Mouse (Mus musculus): ENCODE results near the gene Selenos. TPM values are rescaled to one million over a fixed set of nuclear protein-coding genes. Genes with fewer than 3 reads are reported as not detected.

Selenos gene
- total RNA-seq, 2 experiments from 2014 or later: 27.0 to 31.2 TPM

DNA sequence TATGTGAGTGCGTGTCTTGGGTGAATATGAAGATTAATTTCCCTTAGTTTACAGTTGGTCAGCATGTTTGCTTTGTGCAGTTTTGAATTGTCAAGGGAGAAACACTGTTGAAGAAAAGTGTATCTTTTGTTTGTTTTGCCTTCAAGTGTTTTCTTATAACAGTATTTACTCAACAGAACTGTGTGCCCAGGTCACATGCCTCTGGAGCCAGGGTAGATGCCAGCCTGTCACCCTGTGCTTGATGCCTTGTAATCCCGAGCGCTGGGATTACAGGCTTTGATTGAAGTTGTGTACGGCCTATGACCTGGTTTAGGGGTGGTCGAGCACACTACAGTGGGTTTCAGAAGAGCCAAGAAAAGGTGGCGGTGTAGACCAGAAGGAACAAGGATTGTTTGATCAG is 4.3 kb downstream of the Selenos start:
- DNase-seq: no peak

DNA sequence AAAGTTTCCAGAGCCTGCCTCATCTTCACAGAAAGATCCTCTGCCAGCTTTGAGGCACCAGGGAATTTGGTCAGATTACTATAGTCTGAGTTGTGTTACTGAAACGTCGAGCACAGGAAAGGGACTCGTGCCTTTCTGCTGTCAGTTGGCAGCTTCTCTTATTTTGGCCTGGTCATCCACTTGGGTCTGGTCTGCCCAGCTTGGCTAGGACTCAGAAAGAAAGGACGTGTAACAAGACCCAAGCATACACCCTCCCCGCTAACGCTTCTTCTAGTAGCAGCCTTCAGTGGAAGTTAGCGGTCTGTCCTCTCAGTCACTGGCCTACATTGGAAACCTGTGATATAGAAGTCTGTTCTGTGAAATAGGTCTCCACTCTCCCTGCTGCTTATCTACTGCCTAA is 5.1 kb downstream of the Selenos start:
- intact Hi-C loops (cut with DNase I): no loop called here
- DNase-seq: no peak

More for the DNA sequence above, 4.3 kb downstream of the Selenos start:
- intact Hi-C loops (cut with DNase I): no loop called here

DNA sequence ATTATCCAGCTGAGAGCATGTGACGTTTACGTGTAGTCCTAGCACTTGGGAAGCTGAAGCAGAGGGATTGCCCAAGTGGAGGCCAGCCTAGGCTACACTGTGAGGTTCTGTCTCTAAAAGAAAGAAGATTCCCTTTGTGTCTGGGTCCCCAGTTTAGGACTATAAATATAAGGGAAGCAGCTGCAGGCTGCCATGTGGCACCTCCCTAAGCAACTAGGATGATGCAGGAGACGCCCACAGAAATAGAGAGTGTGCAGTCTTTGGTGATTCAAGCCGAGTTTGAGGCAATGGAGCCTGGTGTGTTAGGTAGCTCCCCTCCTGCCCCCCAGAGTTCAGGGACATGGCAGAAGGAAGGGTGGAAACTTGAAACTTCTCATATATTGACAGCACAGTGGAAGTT is 8.2 kb downstream of the Selenos start:
- intact Hi-C loops (cut with DNase I): no loop called here
- no peak for DNase-seq

DNA sequence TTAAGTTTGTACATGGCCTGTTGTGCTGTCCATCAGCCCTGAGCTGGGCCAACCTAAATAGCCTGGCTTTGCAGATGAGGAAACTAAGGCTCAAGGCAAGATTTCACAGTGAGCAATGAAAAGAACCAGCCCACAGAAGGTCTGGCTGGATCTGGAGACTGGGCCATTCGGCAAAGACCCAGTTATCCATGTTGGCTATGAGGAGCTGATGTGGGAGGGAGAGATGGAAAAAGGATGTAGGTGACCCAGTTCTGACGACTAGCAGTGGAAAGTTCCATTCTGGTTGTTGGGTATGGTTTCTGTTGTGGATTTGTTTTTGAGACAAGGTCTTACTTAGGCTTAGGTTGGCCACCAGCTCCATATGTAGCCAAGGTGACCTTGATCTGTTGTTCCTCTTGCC is 8.6 kb downstream of the Selenos start:
- intact Hi-C loops (cut with DNase I): no loop called here
- DNase-seq: no peak

DNA sequence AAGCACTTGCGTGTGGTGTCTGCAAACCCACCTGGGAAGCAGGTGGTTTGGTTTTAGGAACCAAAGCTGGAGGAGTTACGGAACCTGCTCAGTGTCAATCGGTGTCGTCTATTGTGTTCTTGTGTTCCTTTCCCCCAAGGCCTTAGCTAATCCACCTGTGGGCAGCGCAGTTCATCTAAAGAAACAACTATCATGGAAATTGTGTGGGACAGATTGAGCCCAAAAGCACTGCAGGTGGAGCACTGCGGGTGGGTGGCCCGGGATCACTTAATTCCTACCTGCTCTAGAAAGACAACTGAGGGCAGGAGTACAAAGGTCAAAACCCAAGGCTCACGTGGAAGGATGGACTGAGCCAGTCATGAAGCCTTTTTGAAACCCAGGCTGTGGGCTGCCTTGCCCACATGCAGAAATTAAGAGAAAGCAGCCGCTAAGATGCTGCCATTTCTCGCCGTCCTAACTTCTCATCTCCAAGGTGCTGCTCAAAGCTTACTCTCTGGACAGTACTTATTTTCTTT is 11.3 kb downstream of the Selenos start:
- intact Hi-C loops (cut with DNase I): no loop called here
- no peak for DNase-seq

DNA sequence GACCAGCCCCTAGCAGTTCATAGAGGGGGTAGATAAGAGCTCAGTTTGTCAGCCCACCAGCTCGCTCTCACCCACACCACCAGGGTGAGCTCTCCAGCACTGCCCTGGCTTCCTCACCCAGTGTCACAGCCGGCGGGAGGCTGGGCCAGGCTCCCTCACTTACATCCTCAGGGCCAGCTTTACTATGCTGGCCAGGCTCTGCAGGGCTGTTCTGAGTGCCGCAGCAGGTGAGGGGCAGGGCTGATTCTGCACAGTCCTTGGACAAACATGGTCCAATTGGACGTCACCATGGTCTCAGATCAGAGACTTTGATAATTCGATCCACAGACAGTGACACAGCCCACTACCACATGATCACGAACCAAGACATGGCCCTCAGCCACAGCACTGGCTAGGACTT is 12.1 kb downstream of the Selenos start:
- DNase-seq: no peak
- intact Hi-C loops (cut with DNase I): no loop called here

DNA sequence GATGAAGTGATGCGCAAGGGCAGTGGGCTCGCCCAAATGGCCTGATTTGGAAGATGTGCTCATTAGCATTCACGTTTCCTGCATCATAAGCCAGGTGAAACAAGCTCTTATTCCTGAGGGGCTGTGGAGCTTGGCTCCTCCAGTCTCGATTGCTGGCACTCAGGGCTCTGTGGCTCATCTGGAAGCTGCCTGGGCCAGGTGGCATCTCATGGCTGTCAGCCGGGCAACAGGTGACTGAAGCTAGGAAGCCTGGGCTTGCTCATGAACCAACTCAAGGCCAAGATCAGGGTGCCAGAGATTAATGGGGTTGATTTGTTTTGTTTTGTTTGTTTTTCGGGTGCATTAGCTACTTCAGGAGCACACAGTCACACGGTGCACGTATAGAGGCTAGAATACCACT is 13.2 kb downstream of the Selenos start:
- no peak for DNase-seq

DNA sequence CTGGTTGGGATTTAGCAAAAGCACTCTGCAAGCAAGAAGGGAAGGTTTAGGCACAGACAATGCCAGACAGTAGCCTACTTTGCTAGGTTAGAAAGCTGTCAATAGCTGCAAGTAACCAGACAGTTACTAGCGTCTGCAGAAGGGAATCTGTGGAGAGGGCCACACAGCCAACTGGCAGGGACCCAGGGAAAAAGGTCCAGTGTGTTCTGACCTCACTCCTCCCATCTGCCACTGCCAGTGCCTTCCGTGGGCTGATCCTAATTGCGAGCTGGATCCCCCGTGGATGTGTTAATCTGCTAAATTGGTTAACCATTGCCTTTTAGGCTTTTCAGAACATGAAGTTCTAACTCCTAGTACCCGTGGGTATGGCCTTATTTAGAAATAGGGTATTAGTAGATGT is 14.7 kb downstream of the Selenos start:
- DNase-seq: no peak
- intact Hi-C loops (cut with DNase I): no loop called here

More for the DNA sequence above, 13.2 kb downstream of the Selenos start:
- intact Hi-C loops (cut with DNase I): no loop called here

DNA sequence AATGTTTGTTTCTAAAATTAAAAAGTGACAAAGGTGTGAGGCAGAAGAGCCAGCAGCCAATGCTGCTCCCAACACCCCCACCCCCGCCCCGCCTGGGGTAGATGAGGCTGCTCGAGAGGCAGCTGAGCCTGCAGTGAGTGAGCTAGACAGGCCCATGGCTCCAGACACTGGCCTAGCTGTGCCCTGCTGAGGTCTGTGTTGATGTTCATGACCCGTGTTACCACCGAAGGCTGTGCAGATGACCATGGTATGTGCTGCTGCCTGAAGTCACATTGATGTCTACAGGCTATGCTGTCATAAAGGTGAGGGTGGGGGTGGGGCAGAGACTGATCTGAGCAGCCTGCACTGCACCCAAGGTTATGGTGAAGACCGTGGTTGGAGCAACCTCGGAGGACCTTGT is 19.4 kb downstream of the Selenos start:
- intact Hi-C loops (cut with DNase I): loop anchor here (2.0 kb wide), 1 partner anchor 290 kb away; the partner anchor contains the start of gene Lrrk1
- no peak for DNase-seq

DNA sequence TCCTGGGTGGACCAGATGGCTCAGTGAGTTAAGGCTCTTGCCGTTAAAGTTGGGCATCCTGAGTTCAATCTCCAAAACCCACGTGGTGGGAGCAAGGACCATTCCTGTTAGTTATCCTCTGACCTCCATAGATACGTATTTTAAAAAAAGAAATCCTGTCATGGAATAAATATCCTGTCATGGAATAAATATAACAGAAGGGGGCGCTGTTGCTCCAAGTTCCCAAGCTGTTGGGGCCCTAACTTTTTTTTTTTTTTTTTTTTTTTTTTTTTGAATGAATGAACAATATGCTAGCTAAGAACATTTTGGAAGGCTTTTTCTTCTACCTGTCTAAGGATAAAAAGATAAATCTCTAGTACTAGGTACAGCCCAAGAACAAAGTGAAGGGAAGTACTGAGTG is 22.4 kb downstream of the Selenos start:
- DNase-seq: peak; percentile 45 to 72
- intact Hi-C loops (cut with DNase I): loop anchor here (1.0 to 2.0 kb wide), 2 partner anchors 198 to 559 kb away; no protein-coding TSS in a partner anchor

DNA sequence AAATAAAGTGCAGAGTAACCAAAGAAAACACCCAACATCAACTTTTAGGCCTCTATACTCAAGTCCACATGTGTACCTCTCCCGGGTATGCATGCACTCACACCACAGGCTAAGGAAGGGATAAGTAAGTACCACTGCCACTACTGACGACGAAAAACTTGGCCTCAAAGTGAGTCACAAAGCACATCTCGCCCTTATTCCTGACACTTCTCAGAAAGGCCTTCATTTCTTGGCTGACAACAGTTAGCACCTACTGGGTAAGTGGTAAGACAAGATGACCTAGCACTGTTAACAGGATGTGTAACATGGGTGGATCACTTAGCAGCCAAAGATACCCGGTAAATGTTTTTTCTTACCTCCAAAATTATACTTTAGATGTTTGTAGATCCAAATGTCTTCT is 25.1 kb downstream of the Selenos start:
- intact Hi-C loops (cut with DNase I): no loop called here
- no peak for DNase-seq

DNA sequence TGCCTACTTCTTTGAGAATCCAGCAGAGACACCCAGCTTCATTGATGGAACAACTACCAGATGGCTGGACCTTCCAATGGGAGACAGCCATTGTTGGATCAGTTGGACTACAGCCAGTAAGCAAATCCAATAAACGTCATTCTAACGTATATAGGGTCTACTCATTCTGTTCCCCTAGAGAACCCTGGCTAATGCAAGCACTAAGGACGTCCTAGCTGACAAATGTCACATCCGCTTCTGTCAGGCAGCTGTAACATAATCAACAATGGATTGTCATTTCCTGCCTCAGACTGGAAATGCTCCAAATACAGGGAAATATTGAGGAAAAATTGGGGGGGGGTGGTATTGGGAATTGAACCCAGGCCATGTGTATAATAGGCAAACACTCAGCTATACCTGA is 26.3 kb downstream of the Selenos start:
- intact Hi-C loops (cut with DNase I): no loop called here

DNA sequence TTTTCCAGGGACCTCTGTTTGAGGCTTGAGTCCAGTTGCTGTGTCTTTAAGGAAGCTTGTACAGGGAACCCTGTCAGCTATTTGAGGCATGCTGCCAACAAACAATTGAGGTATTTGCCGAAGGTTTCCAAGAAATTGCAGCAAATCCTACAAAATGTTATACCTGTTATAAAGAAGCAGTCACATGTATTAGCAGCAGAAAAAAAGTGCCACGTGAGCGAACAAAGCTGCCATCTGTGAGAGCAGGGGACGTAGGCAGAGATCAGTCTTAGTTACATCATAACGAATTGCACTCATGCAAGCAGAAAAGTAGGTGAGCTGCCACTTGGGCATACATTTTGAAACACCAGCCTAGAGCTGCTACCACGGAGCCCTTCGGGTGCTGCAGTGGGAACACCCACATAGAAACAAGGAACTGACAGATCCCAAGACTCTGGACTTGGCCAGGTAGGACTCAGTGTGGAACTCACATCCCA is 27.2 kb downstream of the Selenos start:
- intact Hi-C loops (cut with DNase I): no loop called here

More for the DNA sequence above, 26.3 kb downstream of the Selenos start:
- no peak for DNase-seq

DNA sequence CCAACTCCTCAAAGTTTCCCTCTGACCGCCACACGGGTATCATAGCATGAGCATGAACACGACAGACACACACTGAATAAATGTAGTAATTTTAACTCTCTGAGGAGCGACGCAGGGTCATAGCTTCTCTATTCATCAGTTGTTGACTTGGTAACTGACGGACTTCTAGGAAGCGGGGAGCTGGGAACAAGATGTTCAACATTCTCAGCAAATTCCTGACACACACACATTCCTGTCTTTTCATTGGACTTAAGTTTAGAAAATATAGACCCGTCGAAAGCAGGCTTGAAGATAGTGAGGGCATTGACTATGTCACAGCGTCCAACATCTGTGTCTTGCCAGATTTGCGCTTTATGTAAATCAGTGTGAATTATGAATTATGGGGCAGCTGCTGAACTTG is 27.8 kb downstream of the Selenos start:
- DNase-seq: no peak
- intact Hi-C loops (cut with DNase I): no loop called here

More for the DNA sequence above, 27.2 kb downstream of the Selenos start:
- DNase-seq: no peak

DNA sequence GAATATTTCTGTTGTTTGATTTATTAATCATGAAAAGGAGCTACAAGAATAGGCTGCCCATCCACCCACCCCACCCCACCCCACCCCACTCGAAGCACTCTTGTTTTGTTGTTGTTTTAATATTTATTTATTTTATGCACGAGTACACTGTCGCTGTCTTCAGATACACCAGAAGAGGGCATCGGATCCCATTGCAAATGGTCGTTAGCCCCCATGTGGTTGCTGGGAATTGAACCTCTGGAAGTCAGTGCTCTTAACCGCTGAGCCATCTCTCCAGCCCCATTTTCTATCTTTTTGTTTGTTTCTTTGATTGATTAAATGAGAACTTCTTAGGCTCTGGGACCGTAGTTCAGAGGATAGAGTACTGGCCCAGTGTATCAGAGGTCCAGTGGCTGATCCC is 28.5 kb downstream of the Selenos start:
- peak in 1 of 2 experiments; percentile 59 for DNase-seq
- intact Hi-C loops (cut with DNase I): loop anchor here (1.0 kb wide), 1 partner anchor 142 kb away; no protein-coding TSS in a partner anchor

DNA sequence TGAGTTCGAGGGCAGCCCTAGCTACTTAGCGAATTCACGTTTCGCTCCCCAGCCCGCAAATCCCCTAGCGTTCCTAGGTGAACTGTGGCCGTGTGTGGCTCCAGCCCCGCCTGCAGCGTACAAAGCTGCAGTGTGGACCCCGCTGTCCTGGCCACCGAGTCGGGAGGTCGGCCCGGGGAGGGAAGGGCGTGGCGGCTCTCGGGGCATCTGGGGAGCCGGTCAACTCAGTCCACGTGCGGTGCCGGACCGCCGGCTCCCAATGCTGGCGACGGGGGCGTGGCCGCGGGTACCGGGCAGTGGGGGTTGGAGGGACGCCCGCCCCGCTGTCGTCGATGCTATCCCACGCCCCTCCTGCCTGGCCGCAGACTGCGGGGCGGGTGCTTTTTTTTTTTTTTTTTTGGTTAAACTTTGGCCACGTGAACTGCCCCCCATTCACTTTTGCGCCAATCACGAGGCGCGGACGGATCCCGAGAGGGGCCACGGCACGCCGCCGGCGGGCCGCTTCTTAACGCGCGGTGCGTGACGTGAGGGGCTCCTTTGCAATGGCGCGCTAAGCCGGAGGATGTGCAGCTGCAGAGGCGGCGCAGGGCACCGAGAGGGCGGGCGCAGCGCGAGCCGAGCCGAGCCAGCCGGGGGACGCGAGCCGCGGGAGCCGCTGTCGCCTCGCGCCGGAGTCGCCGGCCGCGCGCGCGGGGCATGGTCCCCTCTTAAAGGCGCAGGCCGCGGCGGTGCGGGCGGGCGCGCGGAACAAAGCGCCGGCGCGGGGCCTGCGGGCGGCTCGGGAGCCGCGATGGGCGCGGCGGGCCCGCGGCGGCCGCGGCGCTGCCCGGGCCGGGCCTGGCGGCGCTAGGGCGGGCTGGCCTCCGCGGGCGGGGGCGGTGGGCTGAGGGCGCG is 29.8 kb downstream of the Selenos start, which contains the start of gene Chsy1:
Chsy1 (plus strand) TSS at position 555 of the 894 bp plus-strand sequence.
- intact Hi-C loops (cut with DNase I): loop anchor here (1.0 kb wide), 1 partner anchor 141 kb away; no protein-coding TSS in a partner anchor
- DNase-seq: peak; percentile 94

DNA sequence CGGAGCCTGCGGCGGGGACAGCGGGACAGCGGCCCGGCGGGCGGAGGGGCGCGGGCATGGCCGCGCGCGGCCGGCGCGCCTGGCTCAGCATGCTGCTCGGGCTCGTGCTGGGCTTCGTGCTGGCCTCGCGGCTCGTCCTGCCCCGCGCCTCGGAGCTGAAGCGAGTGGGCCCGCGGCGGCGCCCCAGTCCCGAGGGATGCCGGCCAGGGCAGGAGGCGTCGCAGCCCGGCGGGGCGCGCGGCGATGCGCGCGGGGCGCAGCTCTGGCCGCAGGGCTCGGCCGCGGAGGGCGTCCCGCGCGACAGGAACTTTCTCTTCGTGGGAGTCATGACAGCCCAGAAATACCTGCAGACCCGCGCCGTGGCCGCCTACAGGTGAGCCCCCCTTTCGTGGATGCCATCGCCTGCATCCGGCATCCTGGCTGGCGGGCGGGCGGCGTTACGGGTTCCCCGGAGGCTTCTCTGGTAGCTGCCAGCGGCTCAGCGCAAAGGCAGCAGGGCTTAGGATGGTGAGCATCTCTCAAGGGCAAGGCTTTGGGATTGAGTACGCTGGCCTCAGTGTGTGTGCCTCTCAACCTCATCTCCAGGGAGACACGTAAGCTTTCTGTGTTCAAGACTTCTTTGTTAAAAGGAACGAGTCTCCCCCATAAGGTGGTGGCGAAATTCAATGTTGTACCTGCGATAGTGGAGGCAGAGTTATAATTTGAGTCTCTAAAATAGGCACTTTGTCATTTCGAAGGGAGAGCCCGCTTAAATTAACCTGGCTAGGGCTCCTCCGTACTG is 30.6 kb downstream of the Selenos start:
- peak; percentile 42 to 48 for DNase-seq

DNA sequence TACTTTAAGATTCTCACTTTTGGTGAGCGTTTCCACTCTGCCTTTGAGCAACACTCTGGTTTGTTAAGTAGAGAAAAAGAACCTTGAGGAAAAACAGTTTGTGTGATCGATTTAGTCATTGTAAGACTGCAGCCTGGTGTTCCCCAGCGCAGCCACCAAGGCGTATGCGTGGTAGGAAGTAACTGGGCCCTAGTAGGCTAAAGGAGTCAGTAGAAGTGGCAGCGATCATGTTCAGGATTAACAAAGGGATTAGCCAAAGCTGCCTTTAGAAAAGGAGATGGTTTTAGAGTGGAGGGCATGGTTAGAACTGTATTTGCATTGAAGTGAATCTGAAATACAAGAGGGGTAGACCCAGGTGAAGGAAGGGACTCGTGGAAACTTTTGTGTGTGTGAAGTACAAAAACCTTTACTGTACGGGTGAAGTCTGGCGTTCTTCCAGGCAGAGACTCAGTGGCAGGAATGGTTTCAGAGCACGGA is 31.2 kb downstream of the Selenos start:
- intact Hi-C loops (cut with DNase I): loop anchor here (2.0 kb wide), 1 partner anchor 86 kb away; no protein-coding TSS in a partner anchor
- peak in 1 of 2 experiments; percentile 43 for DNase-seq

More for the DNA sequence above, 30.6 kb downstream of the Selenos start:
- intact Hi-C loops (cut with DNase I): loop anchor here (2.0 kb wide), 1 partner anchor 87 kb away; no protein-coding TSS in a partner anchor

DNA sequence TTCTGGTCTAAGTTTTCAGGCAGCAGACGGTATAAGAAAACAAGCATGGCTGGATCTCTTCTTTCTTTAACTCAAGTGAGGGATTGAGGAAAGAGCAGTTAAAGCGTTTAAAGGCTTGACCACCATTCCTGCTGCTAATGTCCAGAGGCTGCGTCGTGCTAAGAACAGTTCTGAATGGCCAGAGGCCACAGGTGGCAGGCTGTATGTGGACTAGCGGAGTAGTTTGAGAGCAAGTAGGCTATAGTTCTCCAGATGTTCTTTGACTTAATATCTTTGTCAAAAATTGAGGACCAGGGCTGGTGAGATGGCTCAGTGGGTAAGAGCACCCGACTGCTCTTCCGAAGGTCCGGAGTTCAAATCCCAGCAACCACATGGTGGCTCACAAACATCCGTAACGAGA is 31.8 kb downstream of the Selenos start:
- DNase-seq: no peak
- intact Hi-C loops (cut with DNase I): loop anchor here (2.0 kb wide), 1 partner anchor 86 kb away; no protein-coding TSS in a partner anchor

DNA sequence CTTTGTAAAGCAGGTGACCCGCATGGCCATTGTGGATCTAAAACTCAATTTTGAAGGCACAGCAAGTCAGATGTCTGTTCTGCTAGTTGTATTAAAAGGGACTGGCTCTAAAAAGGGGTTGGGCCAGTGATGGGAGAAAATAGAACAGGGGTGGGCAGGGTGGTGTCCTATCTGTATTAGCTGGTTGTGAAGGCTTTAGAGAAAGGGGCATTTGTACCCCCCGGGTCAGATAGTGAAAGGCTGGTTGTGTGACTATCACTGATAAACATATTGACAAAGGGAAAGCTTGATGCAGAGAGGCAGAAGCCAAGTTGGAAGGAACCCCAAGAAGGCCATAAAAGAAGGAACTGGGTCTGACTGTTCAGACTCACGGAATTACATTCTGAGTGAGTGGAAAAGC is 34.1 kb downstream of the Selenos start:
- intact Hi-C loops (cut with DNase I): no loop called here
- no peak for DNase-seq

All from heart, postnatal 10 days (tissue).